Mouse (Mus musculus) heart, adult 2 months (tissue): Measurements from ENCODE around the gene Fndc3b.
A peak's percentile ranks its signal among the peaks of the same experiment; 100 is the strongest.

Experiments used
- CTCF ChIP-seq: fragments of 200-600 bp; IDR thresholded peaks from 2 replicates; pipeline ENCODE4 v1.8.1; 2022; ENCODE audit warnings: antibody characterized with exemption, mild to moderate bottlenecking, moderate library complexity
- EP300 ChIP-seq: fragments of 200-500 bp; IDR thresholded peaks from 2 replicates; pipeline ENCODE4 v1.6.1; 2011; ENCODE audit warnings: low read depth, low read length, control low read depth; ENCODE audit not compliant: insufficient read depth
- POLR2A ChIP-seq: fragments of 200-500 bp; IDR thresholded peaks from 2 replicates; pipeline ENCODE4 v1.6.1; 2011; ENCODE audit warnings: mild to moderate bottlenecking, low read depth, low read length, control low read depth; ENCODE audit not compliant: insufficient read depth

DNA sequence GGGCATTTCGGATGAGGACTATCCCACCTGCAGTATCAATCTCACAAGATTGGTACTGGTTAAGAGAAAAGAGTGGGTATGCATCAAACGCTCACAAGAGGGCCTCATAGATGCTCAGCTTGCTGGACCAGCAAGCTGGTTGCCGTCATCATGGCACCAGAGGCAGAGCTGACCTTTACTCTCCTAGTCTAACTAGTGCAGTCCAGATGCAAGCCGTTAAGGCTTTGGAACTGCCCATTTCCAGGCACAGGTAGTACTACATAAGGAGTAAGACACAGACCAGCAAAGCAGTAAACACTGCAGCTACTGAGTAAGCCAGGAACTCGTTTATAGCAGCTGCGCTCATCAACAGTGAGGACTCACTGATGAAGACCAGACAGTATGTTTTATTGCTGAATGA, 138.8 kb downstream of the Fndc3b start:
- TF ChIP-seq EP300 (0 out of 2 replicates have a peak, but pooled peaks have one; percentile 14), POLR2A (no peak), CTCF (peak; percentile 74)
